Mouse (Mus musculus): ENCODE results near the gene Hilpda. TPM values are rescaled to one million over a fixed set of nuclear protein-coding genes. Genes with fewer than 3 reads are reported as not detected.

Gene Hilpda
- total RNA-seq (2014; rRNA removed) = 26.5 and 35.8 TPM in 2 replicates
- 23.3 and 25.6 TPM in 2 replicates for polyA plus RNA-seq (2015; fragmentation: Nextera tagmentation; extraction: Ambion mirVana)

DNA sequence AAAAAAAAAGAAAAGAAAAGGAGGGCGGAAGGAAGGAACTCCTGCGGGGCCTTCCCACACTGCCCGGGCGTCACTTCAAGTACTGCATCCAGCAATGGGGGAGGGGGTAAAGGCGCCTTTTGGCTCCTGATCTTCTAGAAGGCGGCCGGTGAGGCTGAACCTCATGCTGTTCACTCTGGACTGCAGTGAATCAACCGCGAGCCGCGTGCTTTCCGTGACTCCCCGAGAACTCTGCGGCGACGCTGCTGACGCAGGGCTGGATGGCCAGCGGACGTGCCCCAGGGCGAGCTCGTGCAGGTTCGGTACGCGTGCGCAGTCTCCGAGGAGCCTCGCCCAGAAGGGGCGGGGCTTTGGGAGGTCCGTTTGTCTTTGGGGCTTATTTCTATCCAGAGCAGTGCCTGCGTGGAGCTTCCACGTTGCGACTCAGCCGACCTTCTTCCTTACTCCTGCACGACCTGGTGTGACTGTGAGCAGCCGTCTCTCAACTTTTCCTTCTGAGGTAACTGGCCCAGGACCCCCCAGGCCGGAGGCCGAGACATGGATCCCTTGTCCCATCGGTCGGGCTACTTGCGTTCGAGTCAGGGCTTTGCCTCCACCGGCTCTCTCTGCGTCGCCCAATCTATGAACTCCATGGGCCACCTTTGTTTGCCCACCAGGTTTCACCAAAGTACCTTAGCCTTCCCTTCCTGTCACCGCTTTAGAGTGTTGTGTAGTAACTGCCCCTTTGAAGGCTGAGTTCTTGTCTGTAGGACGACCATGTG lies at the start of gene Hilpda:
TSS of gene Hilpda (plus strand) at position 177 of the 761 bp plus-strand sequence.
- H3K36me3 ChIP-seq (ENCODE audit: insufficient read depth, low read length) = no peaks in the 10 kb centered on the region
- 0 out of 2 replicates have a peak, but pooled peaks cover 10% of the 10 kb centered on the region for H3K4me1 ChIP-seq (ENCODE audit: insufficient read depth, low read length)
- no peaks in the 10 kb centered on the region for H3K27me3 ChIP-seq (ENCODE audit: insufficient read depth, low read length)
- ATAC-seq (peak; percentile 97), DNase-seq (ENCODE audit: low spot score) (peak; percentile 96)
- WGBS = under 1% methylated on average over 46 of the region's 46 CpGs
- H3K4me2 ChIP-seq (ENCODE audit: low read depth, low read length) = peak within 1 kb of the TSS; percentile 88
- H3K4me3 ChIP-seq (ENCODE audit: low read length) = peak within 1 kb of the TSS; percentile 74
- H3K9me3 ChIP-seq (ENCODE audit: low read length) = no peaks in the 10 kb centered on the region
- H3K9ac ChIP-seq (replicated peaks; ENCODE audit: low read length) = peak within 1 kb of the TSS; percentile 74
- TF ChIP-seq CTCF (IDR thresholded peaks at IDR 0.05; ENCODE audit: low read depth) = no peak
- peak within 1 kb of the TSS; percentile 46; the same call in 1 of the 2 replicates for H3K27ac ChIP-seq

DNA sequence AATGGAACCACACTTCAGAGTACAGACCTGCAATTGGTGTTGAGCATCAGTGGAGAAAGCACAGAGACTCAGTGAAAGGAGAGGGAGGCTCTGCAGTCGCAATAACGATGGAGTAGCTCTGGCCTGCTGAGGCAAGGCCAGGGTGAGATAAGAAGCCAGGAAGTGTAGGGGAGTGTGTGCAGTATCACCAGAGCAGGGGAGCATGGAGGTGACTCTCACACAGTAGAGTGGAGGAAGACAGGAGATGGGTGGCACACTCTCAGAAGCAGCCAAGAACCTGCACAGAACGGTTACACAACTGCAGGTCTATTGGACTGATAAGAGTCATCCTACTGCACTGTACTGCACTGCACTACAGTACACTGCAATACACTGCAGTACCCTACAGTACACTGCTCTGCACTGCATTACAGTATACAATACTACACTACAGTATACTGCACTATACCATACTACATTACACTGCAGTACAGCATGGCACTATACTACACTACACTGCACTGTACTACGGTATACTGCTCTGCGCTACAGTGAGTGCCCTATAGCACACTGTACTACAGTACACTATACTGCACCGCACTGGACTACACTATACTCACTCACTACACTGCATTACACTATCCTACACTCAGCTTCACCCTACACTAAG lies 42.9 kb upstream of the Hilpda start:
- Histone ChIP-seq H3K4me1 (ENCODE audit: insufficient read depth, low read length) (no peaks in the 10 kb centered on the region), H3K27ac (no peak overlapping the region), H3K9ac (replicated peaks; ENCODE audit: low read length) (no peak overlapping the region), H3K36me3 (ENCODE audit: insufficient read depth, low read length) (no peaks in the 10 kb centered on the region), H3K4me2 (ENCODE audit: low read depth, low read length) (no peak overlapping the region), H3K27me3 (ENCODE audit: insufficient read depth, low read length) (no peaks in the 10 kb centered on the region), H3K4me3 (ENCODE audit: low read length) (no peak overlapping the region), H3K9me3 (ENCODE audit: low read length) (no peaks in the 10 kb centered on the region)
- no peak for TF ChIP-seq CTCF (IDR thresholded peaks at IDR 0.05; ENCODE audit: low read depth)
- WGBS = 90% methylated on average over 6 of the region's 6 CpGs
- ATAC-seq = peak; percentile 70
- no peak for DNase-seq (ENCODE audit: low spot score)

- Histone ChIP-seq H3K9ac (replicated peaks; ENCODE audit: low read length) (no peak overlapping the region), H3K27ac (no peak overlapping the region), H3K4me3 (ENCODE audit: low read length) (no peak overlapping the region), H3K27me3 (ENCODE audit: insufficient read depth, low read length) (no peaks in the 10 kb centered on the region), H3K4me2 (ENCODE audit: low read depth, low read length) (no peak overlapping the region), H3K36me3 (ENCODE audit: insufficient read depth, low read length) (no peaks in the 10 kb centered on the region), H3K4me1 (ENCODE audit: insufficient read depth, low read length) (no peaks in the 10 kb centered on the region), H3K9me3 (ENCODE audit: low read length) (no peaks in the 10 kb centered on the region)
- ATAC-seq (no peak), DNase-seq (ENCODE audit: low spot score) (no peak)
- no peak for TF ChIP-seq CTCF (IDR thresholded peaks at IDR 0.05; ENCODE audit: low read depth)
- WGBS = 58% methylated on average over 6 of the region's 6 CpGs
Observed at GRCm38 (mm10) chr6:29230386-29230785, 41.9 kb upstream of the Hilpda start.

GRCm38 (mm10) chr6:29231799-29232198 lies 40.5 kb upstream of the Hilpda start:
- 72% methylated on average over 3 of the region's 3 CpGs for WGBS

GRCm38 (mm10) chr6:29232321-29232720 lies 40.0 kb upstream of the Hilpda start:
- Histone ChIP-seq H3K36me3 (ENCODE audit: insufficient read depth, low read length) (no peaks in the 10 kb centered on the region), H3K4me1 (ENCODE audit: insufficient read depth, low read length) (no peaks in the 10 kb centered on the region), H3K4me2 (ENCODE audit: low read depth, low read length) (no peak overlapping the region), H3K27ac (no peak overlapping the region), H3K27me3 (ENCODE audit: insufficient read depth, low read length) (no peaks in the 10 kb centered on the region), H3K4me3 (ENCODE audit: low read length) (no peak overlapping the region), H3K9ac (replicated peaks; ENCODE audit: low read length) (no peak overlapping the region), H3K9me3 (ENCODE audit: low read length) (no peaks in the 10 kb centered on the region)
- DNase-seq (ENCODE audit: low spot score) = no peak
- ATAC-seq = no peak
- TF ChIP-seq CTCF (IDR thresholded peaks at IDR 0.05; ENCODE audit: low read depth) = no peak
- 82% methylated on average over 6 of the region's 6 CpGs for WGBS

More at GRCm38 (mm10) chr6:29231799-29232198, 40.5 kb upstream of the Hilpda start:
- no peak overlapping the region for H3K4me3 ChIP-seq (ENCODE audit: low read length)
- no peak for ATAC-seq
- no peaks in the 10 kb centered on the region for H3K36me3 ChIP-seq (ENCODE audit: insufficient read depth, low read length)
- DNase-seq (ENCODE audit: low spot score) = no peak
- no peak for TF ChIP-seq CTCF (IDR thresholded peaks at IDR 0.05; ENCODE audit: low read depth)
- no peaks in the 10 kb centered on the region for H3K9me3 ChIP-seq (ENCODE audit: low read length)
- H3K27me3 ChIP-seq (ENCODE audit: insufficient read depth, low read length) = no peaks in the 10 kb centered on the region
- no peak overlapping the region for H3K4me2 ChIP-seq (ENCODE audit: low read depth, low read length)
- no peaks in the 10 kb centered on the region for H3K4me1 ChIP-seq (ENCODE audit: insufficient read depth, low read length)
- no peak overlapping the region for H3K27ac ChIP-seq
- no peak overlapping the region for H3K9ac ChIP-seq (replicated peaks; ENCODE audit: low read length)

- H3K36me3 ChIP-seq (ENCODE audit: insufficient read depth, low read length) = no peaks in the 10 kb centered on the region
- 76% methylated on average over 3 of the region's 3 CpGs for whole genome bisulfite sequencing
- no peaks in the 10 kb centered on the region for H3K9me3 ChIP-seq (ENCODE audit: low read length)
- ATAC-seq (no peak), DNase-seq (ENCODE audit: low spot score) (no peak)
- no peaks in the 10 kb centered on the region for H3K4me1 ChIP-seq (ENCODE audit: insufficient read depth, low read length)
- TF ChIP-seq CTCF (IDR thresholded peaks at IDR 0.05; ENCODE audit: low read depth) = no peak
- no peak overlapping the region for H3K4me3 ChIP-seq (ENCODE audit: low read length)
- H3K9ac ChIP-seq (replicated peaks; ENCODE audit: low read length) = no peak overlapping the region
- no peak overlapping the region for H3K27ac ChIP-seq
- H3K27me3 ChIP-seq (ENCODE audit: insufficient read depth, low read length) = no peaks in the 10 kb centered on the region
- H3K4me2 ChIP-seq (ENCODE audit: low read depth, low read length) = no peak overlapping the region
Observed at GRCm38 (mm10) chr6:29233710-29234109, 38.6 kb upstream of the Hilpda start.

Measured in hindbrain, postnatal 0 days (tissue).